Mouse (Mus musculus) neural tube, embryonic 11.5 days (tissue): ENCODE data around the gene Dbndd1. TPM values are rescaled to one million over a fixed set of nuclear protein-coding genes. Genes with fewer than 3 reads are reported as not detected.

Source experiments
- polyA plus RNA-seq: library from polyadenylated mRNA; unstranded; fragments of >200 nt; fragmentation: Nextera tagmentation; extraction: Ambion mirVana; gene quantifications from 2 replicates; pipeline ENCODE4 v1.2.1, GENCODE M21; 2014

Gene Dbndd1
- polyA plus RNA-seq, 1 experiment from 2014 or later: 46.3 TPM

Other genes starting within 250 kb of the Dbndd1 start
- 31.3 and 36.7 TPM in 2 replicates for gene Fanca, start 196.9 kb downstream of the Dbndd1 start, polyA plus RNA-seq
- gene Spire2, start 182.8 kb downstream of the Dbndd1 start, polyA plus RNA-seq: 16.9 and 17.3 TPM in 2 replicates
- gene Tcf25, start 141.7 kb downstream of the Dbndd1 start, polyA plus RNA-seq: 211 and 217 TPM in 2 replicates
- gene Mc1r, start 108.4 kb downstream of the Dbndd1 start, polyA plus RNA-seq: 0.20 TPM in 1 of 2 replicates, not detected in the other
- gene Tubb3, start 104.0 kb downstream of the Dbndd1 start, polyA plus RNA-seq: 872 and 1,012 TPM in 2 replicates
- 36.5 and 41.7 TPM in 2 replicates for gene Def8, start 91.9 kb downstream of the Dbndd1 start, polyA plus RNA-seq
- 32.4 and 41.4 TPM in 2 replicates for gene Afg3l1, start 37.6 kb downstream of the Dbndd1 start, polyA plus RNA-seq
- gene Gas8, start 3.4 kb upstream of the Dbndd1 start, polyA plus RNA-seq: 39.0 and 45.5 TPM in 2 replicates
- gene Rhou, start 138.5 kb upstream of the Dbndd1 start, polyA plus RNA-seq: 13.9 and 15.7 TPM in 2 replicates